Mouse (Mus musculus): ENCODE results near the gene Uqcc2.

Uqcc2 gene

GRCm38 (mm10) chr17:27154881-27155280 lies 21.2 kb upstream of the Uqcc2 start:
- no peak for DNase-seq (ENCODE audit: low read depth, low spot score)

GRCm38 (mm10) chr17:27154256-27154655 lies 20.5 kb upstream of the Uqcc2 start:
- DNase-seq (ENCODE audit: low read depth, low spot score), result peak; percentile 67

- peak; percentile 85 for DNase-seq (ENCODE audit: low read depth, low spot score)
These were observed 20.1 kb upstream of the Uqcc2 start for GRCm38 (mm10) chr17:27153773-27154193.

GRCm38 (mm10) chr17:27152976-27153723 lies 19.4 kb upstream of the Uqcc2 start:
- DNase-seq (ENCODE audit: low read depth, low spot score), result peak; percentile 67

- DNase-seq (ENCODE audit: low read depth, low spot score), result no peak
These were observed 17.7 kb upstream of the Uqcc2 start for GRCm38 (mm10) chr17:27151411-27151810.

GRCm38 (mm10) chr17:27150871-27151270 lies 17.2 kb upstream of the Uqcc2 start:
- DNase-seq (ENCODE audit: low read depth, low spot score), result no peak

GRCm38 (mm10) chr17:27146323-27146923 lies 12.7 kb upstream of the Uqcc2 start:
- peak; percentile 75 for DNase-seq (ENCODE audit: low read depth, low spot score)

GRCm38 (mm10) chr17:27144152-27144551 lies 10.4 kb upstream of the Uqcc2 start:
- no peak for DNase-seq (ENCODE audit: low read depth, low spot score)

- DNase-seq (ENCODE audit: low read depth, low spot score), result peak; percentile 100
These were observed 8.3 kb upstream of the Uqcc2 start for GRCm38 (mm10) chr17:27141971-27142450.

- peak; percentile 59 for DNase-seq (ENCODE audit: low read depth, low spot score)
These were observed 6.5 kb upstream of the Uqcc2 start for GRCm38 (mm10) chr17:27140262-27140661.

GRCm38 (mm10) chr17:27139304-27139703 lies 5.6 kb upstream of the Uqcc2 start:
- peak; percentile 42 for DNase-seq (ENCODE audit: low read depth, low spot score)

- DNase-seq (ENCODE audit: low read depth, low spot score), result no peak
These were observed 4.7 kb upstream of the Uqcc2 start for GRCm38 (mm10) chr17:27138396-27138795.

- peak; percentile 58 for DNase-seq (ENCODE audit: low read depth, low spot score)
These were observed 999 bp upstream of the Uqcc2 start for GRCm38 (mm10) chr17:27134715-27135114.

- DNase-seq (ENCODE audit: low read depth, low spot score), result no peak
These were observed 471 bp upstream of the Uqcc2 start for GRCm38 (mm10) chr17:27134187-27134586.

GRCm38 (mm10) chr17:27132238-27132637 lies 1.5 kb downstream of the Uqcc2 start:
- no peak for DNase-seq (ENCODE audit: low read depth, low spot score)

- DNase-seq (ENCODE audit: low read depth, low spot score), result peak; percentile 82
These were observed 2.5 kb downstream of the Uqcc2 start for GRCm38 (mm10) chr17:27131240-27131665.

- no peak for DNase-seq (ENCODE audit: low read depth, low spot score)
These were observed 3.5 kb downstream of the Uqcc2 start for GRCm38 (mm10) chr17:27130246-27130645.

- DNase-seq (ENCODE audit: low read depth, low spot score), result no peak
These were observed 3.9 kb downstream of the Uqcc2 start for GRCm38 (mm10) chr17:27129819-27130218.

- no peak for DNase-seq (ENCODE audit: low read depth, low spot score)
These were observed 4.4 kb downstream of the Uqcc2 start for GRCm38 (mm10) chr17:27129291-27129690.

GRCm38 (mm10) chr17:27128189-27128588 lies 5.5 kb downstream of the Uqcc2 start:
- DNase-seq (ENCODE audit: low read depth, low spot score), result no peak

- no peak for DNase-seq (ENCODE audit: low read depth, low spot score)
These were observed 6.7 kb downstream of the Uqcc2 start for GRCm38 (mm10) chr17:27126974-27127373.

GRCm38 (mm10) chr17:27125669-27126202 lies 8.0 kb downstream of the Uqcc2 start:
- no peak for DNase-seq (ENCODE audit: low read depth, low spot score)

- DNase-seq (ENCODE audit: low read depth, low spot score), result peak; percentile 77
These were observed 8.5 kb downstream of the Uqcc2 start for GRCm38 (mm10) chr17:27125185-27125584.
